Mouse (Mus musculus) induced T-regulatory cell, adult 2 months (primary cell): Measurements from ENCODE around the gene Lmntd2.

Experiments
- DNase-seq: peaks from one replicate; pipeline ENCODE4 v3.0.0-alpha.2; 2012; ENCODE audit warnings: low read depth

Gene Lmntd2

GRCm38 (mm10) chr7:141215880-141216733 is 2.2 kb upstream of the Lmntd2 start:
- no peak for DNase-seq

GRCm38 (mm10) chr7:141215101-141215879 is 1.4 kb upstream of the Lmntd2 start, which contains the start of gene Rassf7:
TSS of gene Rassf7 (plus strand) at chr7:141215860.
- peak; percentile 99 for DNase-seq

GRCm38 (mm10) chr7:141214310-141214709 is 430 bp upstream of the Lmntd2 start:
- DNase-seq = no peak

DNA sequence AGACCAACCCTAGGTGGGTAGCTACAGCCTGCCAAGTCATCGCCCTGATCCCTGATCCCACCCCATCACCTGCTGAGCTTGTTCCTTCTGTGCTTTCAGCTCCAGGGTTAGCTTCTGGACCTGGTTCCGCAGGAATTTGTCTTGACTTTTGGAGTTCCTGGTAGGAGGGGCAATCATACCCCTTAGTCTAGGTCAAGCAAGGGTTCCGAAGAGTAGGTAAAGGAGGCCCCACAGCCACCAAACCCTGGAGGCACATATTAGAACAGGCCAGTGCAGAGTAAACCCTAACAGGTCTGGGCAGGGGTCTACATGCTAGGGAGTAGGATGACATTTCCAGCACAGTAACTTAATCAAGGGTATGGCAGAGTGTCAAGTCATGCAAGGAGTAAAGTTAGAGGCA is 747 bp downstream of the Lmntd2 start:
- DNase-seq = no peak

DNA sequence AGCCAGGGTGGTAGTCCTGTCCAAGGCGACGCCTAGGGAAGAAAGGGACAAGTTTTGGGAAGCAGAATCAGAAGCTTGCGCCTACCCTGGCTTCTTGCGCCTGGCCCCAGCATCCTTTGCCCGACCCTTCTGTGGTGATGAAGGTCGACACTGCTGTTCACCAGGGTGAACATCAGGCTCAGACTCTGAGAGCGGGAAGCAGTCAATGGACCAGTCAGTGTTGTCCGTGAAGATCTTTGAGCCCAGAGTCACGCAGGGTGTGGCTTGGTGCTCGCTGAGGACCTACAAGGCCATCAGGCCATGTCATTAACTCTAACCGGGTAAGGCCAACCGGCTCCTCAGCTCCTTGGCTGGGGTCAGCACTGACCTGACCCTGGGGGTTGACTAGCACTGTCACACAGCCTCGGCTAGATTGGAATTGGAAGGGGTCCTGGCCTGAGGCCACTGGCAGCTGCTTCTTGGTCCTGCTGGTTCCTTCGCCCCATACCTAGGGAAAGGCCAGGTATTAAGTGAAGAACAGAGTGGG is 3.2 kb downstream of the Lmntd2 start:
- no peak for DNase-seq

DNA sequence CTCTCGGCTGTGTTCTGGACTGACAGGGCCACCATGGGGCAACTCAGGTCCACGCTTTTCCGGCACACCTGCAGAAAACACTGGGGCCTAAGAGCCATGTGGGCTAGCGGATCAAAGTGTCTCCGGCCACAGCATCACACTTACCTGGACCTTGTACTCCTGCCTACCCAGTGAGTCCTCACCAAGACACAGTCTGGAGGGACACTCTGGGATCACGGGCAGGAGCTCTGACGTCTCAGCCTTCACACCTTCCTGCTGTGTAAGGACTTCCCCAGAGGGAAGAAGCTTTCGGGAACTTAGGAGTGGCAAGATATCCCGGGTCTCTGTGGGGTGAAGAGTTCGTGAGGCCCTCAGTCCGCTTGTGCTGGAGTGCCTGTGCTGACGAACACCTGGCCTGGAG is 3.7 kb downstream of the Lmntd2 start:
- no peak for DNase-seq

DNA sequence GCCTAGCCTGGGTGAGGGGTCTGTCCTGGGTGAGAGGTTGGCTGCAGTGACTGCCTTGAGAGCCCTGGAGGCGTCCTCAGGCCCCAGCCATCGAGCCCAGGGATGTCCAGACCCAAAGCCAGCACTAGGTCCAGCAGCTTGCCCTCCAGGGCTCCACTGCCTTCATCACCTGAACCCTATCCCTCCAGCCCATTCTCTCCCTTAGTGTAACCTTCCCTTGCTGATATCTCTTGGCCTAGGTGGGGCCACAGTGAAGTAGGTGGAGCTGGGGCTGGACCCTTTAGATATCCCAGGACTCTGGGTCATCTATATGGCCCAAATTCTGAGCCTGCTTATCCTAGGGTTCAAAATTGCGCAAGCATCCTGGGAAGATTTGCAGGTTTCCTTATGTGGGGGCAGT is 4.4 kb downstream of the Lmntd2 start:
- DNase-seq = no peak

DNA sequence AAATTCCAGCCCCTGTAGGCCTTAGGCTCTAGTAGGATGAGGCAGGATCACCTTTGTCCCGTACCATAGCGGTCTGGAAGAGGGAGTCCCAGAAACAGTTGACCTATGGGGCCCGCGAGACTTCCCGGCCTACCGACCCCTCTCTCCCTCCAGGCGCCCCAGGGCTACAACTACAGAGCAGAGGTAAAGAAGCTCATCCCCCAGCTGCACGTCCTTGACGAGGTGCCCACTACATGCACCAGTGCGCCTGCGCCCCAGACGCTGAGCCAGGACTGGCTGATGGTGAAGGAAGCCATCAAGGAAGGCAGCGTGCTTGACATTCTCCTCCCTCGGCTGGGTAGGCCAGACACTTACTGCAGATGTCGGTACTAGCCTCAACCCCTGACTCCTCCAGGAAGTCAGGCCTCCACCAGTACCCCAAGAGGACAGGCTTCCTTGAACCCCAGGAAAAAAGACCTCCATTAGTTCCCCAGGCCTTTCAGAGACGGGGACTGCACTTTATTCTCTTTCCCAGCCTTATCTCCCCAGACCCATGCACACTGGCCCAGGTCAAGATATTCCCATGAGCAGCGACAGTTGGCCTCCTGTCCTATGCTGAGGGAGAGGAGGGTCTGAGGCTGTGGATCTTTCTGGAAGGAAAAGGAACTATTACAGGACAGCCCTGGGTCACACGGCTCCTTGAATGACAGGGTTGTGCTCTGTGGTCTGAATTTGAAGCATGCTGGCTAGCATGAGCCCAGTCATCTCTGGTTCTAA is 7.5 kb downstream of the Lmntd2 start:
- DNase-seq = no peak

- DNase-seq = no peak
These were observed 8.4 kb downstream of the Lmntd2 start for GRCm38 (mm10) chr7:141205504-141205903.

GRCm38 (mm10) chr7:141204546-141204945 is 9.3 kb downstream of the Lmntd2 start:
- DNase-seq = no peak

GRCm38 (mm10) chr7:141198121-141198520 is 15.8 kb downstream of the Lmntd2 start:
- DNase-seq = no peak

DNA sequence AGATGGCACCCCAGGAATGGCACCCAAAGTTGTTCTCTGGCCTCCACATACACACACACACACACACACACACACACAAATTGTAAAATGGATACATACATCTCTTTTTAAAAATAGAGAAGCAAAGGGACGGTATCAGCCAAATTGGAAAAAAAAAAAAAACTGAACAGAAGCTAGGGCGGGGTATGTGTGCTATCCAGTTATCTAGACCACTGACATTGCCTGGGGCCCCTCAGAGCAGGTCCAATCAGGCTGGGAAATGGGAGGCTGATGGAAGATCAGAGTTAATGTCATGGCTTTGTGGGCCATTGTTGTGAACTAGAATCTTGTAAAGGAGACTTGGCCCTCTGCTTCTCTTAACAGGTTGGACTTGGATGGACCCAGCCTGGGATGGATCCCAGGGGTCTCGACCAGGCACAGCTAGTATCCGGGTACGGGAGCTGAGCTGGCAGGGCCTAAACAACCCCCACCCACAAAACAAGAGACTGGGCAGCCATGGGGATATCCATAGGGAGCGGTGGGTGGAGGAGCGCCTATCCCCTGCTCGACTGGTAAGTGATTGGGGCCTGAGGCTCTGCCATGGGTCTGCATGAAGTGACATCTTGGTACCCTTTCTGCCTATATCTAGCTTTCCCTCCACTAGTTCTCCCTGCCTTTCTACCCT is 17.1 kb downstream of the Lmntd2 start:
- no peak for DNase-seq

GRCm38 (mm10) chr7:141195754-141196153 is 18.1 kb downstream of the Lmntd2 start:
- DNase-seq = no peak

DNA sequence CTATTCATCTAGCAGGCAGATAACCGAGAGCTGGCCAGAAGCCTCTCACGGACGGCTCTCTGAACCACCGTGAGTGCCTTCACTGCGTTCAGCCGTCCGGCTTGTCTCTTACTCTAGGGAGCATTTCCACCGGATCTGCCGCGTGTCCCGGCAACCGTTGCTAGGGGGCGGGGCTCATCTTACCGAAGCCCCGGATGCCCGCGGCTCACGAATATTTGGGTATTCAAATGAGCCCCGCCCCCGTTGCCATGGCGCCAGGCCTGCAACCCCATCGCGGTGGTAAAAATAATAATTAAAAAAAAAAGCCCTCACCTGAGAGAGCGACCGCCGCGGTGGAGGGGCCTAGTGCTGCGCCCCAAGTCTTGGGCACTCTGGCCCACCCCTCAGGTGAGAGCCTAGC is 19.1 kb downstream of the Lmntd2 start:
- peak; percentile 96 for DNase-seq

GRCm38 (mm10) chr7:141194409-141194808 is 19.5 kb downstream of the Lmntd2 start:
- no peak for DNase-seq

GRCm38 (mm10) chr7:141193948-141194347 is 19.9 kb downstream of the Lmntd2 start, which contains the start of the genes Hras and Lrrc56:
TSS of gene Hras (minus strand) at chr7:141194005.
TSS of gene Lrrc56 (plus strand) at chr7:141194157.
- DNase-seq = peak; percentile 99

DNA sequence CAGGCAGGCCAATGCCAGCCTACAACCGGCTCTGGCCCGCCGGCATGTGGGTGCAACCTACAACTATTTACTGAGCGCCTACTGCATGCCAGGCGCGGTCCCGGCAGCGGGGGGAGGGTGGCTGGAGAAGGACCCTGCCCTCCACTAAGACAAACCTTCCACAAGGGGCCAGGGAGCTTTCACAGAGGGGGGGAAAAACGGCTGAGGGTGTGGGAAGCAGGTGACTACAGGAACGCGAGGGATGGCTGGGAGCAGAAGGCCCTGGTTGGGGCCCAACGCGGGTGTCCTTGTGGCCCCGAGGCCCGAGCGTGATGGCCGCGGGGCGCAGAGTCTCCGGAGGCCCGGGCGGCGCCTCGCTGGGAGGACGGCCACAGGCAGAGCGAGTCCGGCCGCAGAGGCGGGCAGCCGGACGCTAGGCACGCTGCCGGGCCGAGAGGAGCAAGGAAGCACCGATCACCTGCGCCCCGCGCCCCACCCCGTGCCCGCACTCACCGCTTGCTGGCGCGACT is 20.5 kb downstream of the Lmntd2 start:
- no peak for DNase-seq

DNA sequence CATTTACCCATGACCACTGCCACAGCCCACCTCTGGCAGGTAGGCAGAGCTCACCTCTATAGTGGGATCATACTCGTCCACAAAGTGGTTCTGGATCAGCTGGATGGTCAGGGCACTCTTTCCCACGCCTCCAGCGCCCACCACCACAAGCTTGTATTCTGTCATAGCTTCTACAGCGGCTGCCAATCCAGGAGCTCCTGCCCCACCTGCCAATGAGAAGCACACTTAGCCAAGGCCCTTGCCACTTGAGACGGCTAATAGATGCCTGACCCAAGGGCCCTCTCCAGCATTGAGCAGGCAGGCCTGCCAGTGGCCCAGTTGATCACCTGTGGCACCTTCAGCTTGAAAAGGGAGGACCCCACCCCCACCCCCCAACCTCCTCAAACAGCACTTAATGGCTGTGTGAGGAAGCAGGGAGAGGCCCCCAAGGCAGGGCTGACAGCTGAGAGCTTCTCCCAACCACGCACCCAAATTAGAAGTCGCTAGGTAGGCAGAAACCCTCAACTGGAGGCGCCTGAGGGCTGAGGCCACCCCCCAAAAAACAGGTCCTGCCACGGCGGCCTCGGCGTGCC is 21.0 kb downstream of the Lmntd2 start:
- no peak for DNase-seq

DNA sequence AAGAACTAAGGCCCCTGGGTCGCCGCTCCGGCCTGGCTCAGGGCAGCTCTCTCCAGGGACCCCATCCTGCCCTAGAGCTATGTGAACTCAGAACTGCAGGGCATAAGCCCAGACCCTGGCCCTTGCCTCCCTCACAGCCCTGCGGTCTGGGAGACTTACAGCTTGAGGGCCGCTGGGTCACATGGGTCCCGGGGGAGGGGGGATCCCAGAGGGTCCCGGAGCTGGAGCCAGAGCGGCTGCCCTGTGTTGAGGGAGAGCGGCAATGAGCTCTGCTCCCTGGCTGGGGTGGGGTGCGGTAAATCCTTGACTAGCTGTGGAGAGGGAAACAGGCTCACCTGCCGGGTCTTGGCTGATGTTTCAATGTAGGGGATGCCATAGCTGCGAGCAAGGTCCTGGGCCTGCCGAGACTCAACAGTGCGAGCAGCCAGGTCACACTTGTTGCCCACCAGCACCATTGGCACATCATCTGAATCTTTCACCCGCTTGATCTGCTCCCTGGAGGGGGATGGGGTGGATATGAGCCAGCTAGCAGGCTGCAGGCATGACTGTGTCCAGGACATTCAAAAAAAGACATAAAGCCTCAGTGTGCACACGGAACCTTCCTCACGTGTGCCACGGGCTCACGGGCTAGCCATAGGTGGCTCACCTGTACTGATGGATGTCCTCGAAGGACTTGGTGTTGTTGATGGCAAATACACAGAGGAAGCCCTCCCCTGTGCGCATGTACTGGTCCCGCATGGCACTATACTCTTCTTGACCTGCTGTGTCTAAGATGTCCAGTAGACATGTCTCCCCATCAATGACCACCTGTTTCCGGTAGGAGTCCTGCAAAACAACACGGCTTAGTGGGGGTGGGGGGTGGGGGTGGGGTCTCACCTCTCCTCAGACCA is 21.8 kb downstream of the Lmntd2 start:
- no peak for DNase-seq

DNA sequence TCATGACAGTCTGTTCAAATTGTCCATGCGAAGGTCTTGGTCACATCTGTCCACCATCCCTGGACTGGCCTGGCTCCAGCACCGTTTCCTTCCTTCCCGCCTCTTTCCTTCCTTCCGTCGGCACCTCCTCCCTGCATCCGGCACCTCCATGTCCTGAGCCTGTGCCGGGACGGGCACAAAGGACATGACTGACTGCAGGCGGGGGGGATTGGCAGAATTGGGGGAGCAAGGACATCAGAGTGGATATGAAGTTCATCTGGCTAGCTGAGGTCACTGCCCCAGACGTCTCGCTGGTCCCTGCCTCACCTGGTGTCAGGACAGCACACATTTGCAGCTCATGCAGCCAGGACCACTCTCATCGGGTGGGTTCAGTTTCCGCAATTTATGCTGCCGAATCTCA is 22.8 kb downstream of the Lmntd2 start:
- no peak for DNase-seq
